Mouse (Mus musculus): ENCODE measurements around the gene Atxn7l2.
"Not testable (repeated sequence)": the region's sequence is repeated elsewhere in the genome, so short reads cannot be mapped to it uniquely, and the experiment has no call there.

Atxn7l2 gene

GRCm38 (mm10) chr3:108210771-108211139, at the start of gene Atxn7l2:
TSS of gene Atxn7l2 (minus strand) at chr3:108210934.
- no peak for DNase-seq

GRCm38 (mm10) chr3:108259319-108259718, 48.6 kb upstream of the Atxn7l2 start:
- DNase-seq = no peak

GRCm38 (mm10) chr3:108257831-108258500, 47.2 kb upstream of the Atxn7l2 start:
- DNase-seq = no peak

DNA sequence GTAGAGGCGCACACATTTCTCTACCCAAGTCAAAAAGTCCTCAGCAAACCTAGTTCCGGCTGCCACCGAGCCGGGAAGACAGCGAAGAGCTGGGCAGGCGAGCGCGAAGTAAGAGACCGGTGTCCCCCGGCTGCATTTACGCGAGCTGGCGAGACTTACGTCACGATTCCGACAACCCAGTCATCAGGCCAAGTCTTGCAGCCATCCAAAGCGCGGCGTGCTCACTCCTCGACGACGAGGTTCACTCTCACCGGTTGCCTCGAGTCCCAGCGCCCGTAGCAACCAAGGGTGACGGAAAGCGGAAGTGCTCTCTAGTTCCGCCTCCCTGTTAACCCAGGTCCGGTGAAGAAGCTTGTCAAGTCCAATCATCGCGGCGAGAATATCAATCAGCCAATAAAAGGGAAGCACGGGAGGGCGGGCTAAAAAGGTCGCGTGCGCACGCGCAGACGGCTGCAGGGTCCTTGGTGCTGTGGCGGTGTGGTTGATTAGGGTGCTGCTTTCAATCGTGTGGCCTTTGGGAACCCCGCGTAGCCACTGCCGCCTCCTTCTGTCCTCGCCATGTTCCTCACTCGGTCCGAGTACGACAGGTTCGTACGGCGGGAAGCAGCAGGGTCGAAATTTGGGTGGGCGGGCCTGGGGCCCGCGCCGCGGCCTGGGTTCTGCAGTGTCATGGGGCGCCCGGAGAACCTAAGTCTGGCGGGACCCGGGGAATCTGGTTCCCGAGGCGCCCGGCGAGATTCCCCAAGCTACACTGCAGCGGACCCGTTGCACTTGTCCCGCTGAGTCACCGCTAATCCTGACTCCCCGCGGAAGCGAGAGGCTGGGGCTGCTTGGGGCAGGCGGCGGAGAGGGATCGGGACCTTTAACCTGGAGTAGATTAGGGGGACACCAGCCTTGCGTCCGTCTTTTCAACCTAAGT, 46.2 kb upstream of the Atxn7l2 start, which contains the start of gene Psma5:
TSS of gene Psma5 (plus strand) at position 208 of the 919 bp plus-strand sequence.
- peak; percentile 96 for DNase-seq

DNA sequence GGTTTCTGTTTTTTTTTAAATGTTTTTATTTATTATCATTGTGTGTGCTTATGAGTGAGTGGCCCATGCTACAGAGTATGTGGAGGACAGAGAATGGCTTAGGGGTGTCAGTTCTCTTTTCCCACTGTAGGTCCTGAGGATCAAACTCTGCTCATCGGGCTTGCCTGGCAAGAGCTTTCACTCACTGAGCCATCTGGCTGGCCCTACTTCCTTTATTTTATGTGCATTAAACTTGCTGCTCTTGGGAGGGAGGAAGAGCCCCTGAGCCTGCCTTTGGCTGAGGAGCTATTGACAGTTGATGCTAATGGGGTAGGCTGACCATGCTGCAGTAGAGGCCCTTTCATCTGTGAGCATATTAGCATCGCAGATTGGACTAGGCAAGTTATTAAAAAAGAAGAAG, 36.1 kb upstream of the Atxn7l2 start:
- DNase-seq = no peak

- no peak for DNase-seq
Observed at GRCm38 (mm10) chr3:108241243-108241839, 30.6 kb upstream of the Atxn7l2 start.

DNA sequence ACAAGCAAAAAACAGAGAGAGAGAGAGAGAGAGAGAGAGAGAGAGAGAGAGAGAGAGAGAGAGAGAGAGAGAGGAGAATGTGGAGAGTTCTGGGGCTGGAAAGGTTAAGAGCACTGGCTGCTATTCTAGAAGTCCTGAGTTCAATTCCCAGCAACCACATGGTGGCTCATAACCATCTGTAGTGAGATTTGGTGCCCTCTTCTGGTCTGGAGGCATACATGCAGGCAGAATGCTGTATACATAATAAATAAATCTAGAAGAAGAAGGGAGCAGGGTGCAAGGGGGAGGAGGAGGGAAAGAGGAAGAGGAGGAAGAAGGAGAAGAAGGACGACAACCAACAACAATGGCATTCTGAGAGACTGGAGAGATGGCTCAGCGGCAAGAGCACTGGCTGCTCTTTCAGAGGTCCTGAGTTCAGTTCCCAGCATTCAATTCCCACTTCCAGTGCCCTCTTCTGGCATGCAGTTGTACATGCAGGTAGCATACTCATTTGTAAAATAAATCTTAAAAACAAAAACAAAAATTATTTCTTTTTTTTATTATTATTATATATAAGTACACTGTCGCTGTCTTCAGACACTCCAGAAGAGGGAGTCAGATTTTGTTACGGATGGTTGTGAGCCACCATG, 26.9 kb upstream of the Atxn7l2 start:
- not testable (repeated sequence) for DNase-seq

DNA sequence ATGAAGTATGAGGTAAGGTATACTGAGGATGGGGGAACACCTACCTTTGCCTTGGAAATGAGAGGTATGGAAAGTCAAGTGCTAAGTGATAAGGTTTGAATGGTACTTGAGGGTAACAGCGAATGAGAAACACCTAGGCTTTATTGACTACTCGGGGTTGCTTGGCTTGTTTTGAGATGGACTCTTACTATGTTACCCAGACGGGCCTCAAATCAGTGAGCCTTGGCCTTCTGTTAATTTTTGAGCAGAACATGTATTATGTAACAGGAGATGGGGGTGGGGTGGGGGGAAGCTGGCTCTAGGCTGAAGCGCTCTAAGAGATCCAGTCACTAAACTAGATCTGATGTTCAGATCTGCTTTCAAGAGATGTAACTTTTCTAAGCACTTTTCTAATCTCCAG, 20.9 kb upstream of the Atxn7l2 start:
- no peak for DNase-seq

GRCm38 (mm10) chr3:108227521-108227920, 16.8 kb upstream of the Atxn7l2 start:
- DNase-seq = no peak

GRCm38 (mm10) chr3:108226558-108227350, 16.0 kb upstream of the Atxn7l2 start, which contains the start of gene Sypl2:
TSS of gene Sypl2 (minus strand) at chr3:108226648.
- no peak for DNase-seq

DNA sequence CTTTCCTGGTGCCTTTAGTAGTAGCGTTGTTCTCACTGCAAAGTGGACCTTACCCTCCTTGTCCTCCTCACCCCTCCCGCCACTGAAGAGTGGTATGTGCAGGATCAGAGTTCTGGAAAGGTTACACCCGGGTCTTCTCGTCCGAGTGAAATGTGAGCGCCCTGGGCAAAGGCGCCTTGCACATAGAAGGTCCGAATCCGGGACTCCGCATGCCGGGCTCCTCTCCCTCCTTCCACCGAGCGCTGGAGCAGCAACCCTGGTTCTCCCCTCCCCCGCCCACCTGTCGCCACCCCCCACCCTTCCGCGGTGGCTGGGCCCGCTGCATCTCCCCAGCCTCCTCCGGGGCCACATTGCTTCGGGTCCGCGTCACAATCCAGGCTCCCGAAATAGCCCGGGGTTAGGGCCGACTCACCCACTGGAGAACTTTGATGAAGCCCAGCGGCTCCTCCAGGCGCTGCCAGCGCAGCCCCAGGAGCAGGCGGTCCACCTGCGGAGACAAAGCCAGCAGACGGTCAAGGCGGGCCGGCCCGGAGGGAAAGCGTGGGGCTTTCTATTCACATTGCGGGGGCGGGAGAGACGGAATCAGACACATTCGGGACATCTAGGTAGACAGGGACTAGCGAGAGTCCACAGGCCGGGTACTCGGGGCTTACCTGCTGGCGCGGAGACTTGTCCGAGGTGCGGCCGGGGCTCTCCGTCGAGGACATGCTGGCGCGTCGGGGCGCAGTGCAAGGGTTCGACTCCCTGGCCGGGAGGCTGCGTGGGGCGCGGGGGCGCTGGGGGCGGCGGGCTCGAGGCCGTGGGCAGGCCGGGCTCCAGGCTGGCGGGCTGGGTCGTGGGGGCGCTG, 15.2 kb upstream of the Atxn7l2 start:
- DNase-seq = no peak

GRCm38 (mm10) chr3:108220661-108221060, 9.9 kb upstream of the Atxn7l2 start:
- DNase-seq = no peak

DNA sequence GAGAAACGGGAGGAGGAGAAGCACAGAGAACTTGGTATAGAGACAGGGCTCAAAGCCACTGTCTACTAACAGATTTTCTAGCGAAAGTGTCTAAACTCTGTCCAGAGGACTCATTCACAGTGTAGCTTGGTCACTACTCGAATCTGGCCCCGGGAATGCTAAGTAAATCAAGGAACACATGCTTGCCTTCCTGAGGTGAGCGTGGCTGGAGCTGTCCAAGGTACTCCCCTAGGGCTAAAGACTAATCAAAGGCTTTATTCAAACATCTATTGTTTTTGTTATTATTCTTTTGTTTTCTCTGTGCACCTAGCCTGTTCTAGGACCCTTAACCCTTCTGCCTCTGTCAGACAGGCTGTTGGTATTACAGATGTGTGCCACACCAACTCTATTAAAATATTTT, 4.0 kb upstream of the Atxn7l2 start:
- DNase-seq = no peak

GRCm38 (mm10) chr3:108212406-108212805, 1.7 kb upstream of the Atxn7l2 start:
- DNase-seq = peak; percentile 70

- peak; percentile 74 for DNase-seq
Observed at GRCm38 (mm10) chr3:108211845-108212244, 1.1 kb upstream of the Atxn7l2 start.

GRCm38 (mm10) chr3:108209946-108210770, 576 bp downstream of the Atxn7l2 start:
- peak; percentile 97 for DNase-seq

- DNase-seq = peak; percentile 74
Observed at GRCm38 (mm10) chr3:108209536-108209935, 1.2 kb downstream of the Atxn7l2 start.

DNA sequence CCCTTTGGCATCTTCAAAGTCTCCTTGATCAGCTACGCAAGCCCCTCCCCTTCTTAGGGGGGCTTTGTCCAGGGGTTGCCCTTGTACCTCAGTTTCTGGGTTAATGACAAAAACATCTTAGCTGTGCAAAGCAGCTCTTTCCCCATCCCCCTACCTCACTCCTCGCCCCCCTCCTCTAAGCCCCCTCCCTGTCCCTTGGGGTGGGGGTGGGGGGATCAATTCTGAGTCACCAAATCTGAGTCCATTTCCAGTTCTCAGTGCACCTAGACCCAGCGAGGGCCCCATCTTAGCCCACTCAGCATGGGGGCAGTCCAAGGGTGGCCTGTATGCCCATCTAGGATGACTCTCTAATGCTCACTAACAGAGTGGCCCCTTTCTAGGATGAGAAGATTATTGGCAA, 1.7 kb downstream of the Atxn7l2 start:
- DNase-seq = peak; percentile 70

DNA sequence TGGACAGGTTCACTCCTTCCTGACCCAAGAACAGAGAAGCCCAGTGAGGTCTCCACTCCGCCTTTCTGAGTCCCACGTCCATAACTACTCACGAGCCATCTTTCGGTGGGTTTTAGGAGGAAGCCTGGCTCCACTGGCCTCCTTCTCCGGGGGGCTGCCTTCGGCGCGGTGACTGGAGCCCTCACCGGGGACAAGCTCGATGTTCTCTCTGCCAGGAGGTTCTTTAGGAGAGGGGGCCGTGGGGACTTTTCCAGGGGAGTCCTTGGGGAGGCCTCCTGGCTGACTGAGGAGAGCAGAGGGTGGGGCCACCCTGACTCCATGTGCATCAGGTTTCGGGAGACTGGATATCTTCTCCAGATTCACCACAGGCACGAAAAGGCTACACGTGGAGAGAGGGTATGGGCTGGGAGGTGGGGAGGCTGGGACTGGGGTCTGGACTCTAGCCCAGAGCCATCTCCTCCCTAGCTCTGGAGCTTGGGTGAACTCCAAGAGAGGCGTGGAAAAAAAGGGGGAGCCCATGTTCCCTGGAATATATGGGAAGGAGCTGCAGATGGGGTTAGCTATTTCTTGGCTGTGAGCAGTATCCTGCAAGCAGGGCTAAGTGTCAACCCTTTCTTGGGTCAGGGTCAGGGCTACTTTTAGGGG, 3.9 kb downstream of the Atxn7l2 start:
- DNase-seq = peak; percentile 45

- no peak for DNase-seq
Observed at GRCm38 (mm10) chr3:108205601-108206000, 5.1 kb downstream of the Atxn7l2 start.
